Mouse (Mus musculus): Measurements from ENCODE around the gene Zfp697.
"Not testable (repeated sequence)": the region's sequence is repeated elsewhere in the genome, so short reads cannot be mapped to it uniquely, and the experiment has no call there.

- TF ChIP-seq CTCF, EP300 (IDR thresholded peaks at IDR 0.05; ENCODE audit: low read depth): not testable (repeated sequence)
Measured at GRCm38 (mm10) chr3:98741043-98741442, 358.8 kb downstream of the Zfp697 start.

Data from liver, embryonic 14.5 days (tissue).